Mouse (Mus musculus) spleen, adult 2 months (tissue): ENCODE results near the gene Fcer1g. TPM values are rescaled to one million over a fixed set of nuclear protein-coding genes. Genes with fewer than 3 reads are reported as not detected.

Experiments used
- DNase-seq, 2 experiments: peaks; one replicate each; pipeline versions ENCODE4 v3.0.0 to v3.0.0-alpha.2; 2012 to 2021; ENCODE audit warnings: low spot score in 2 of 2, low read depth in 1 of 2
- H3K27ac ChIP-seq: fragments of 200-500 bp; 2 replicates; pipeline ENCODE4 v1.5.1; 2012; ENCODE audit warnings: low read length, inconsistent platforms; ENCODE audit not compliant: insufficient read depth
- H3K27me3 ChIP-seq: fragments of 200-500 bp; 2 replicates; pipeline ENCODE4 v1.6.1; 2012; ENCODE audit warnings: mild to moderate bottlenecking, moderate library complexity, low read length, inconsistent platforms; ENCODE audit not compliant: control insufficient read depth, insufficient read depth
- H3K36me3 ChIP-seq: fragments of 200-500 bp; 2 replicates; pipeline ENCODE4 v1.6.1; 2012; ENCODE audit warnings: mild to moderate bottlenecking, low read length, inconsistent platforms; ENCODE audit not compliant: control insufficient read depth, insufficient read depth
- H3K4me1 ChIP-seq: fragments of 200-500 bp; 2 replicates; pipeline ENCODE4 v1.6.1; 2011; ENCODE audit warnings: inconsistent platforms; ENCODE audit not compliant: control insufficient read depth, insufficient read depth, insufficient read length
- H3K4me3 ChIP-seq: fragments of 200-500 bp; 2 replicates; pipeline ENCODE4 v1.5.1; 2011; ENCODE audit warnings: mild to moderate bottlenecking, inconsistent platforms; ENCODE audit not compliant: insufficient read depth, insufficient read length; ENCODE audit errors: extremely low read depth
- CTCF ChIP-seq: fragments of 200-500 bp; IDR thresholded peaks from 2 replicates; pipeline ENCODE4 v1.5.1; 2011; ENCODE audit warnings: mild to moderate bottlenecking, inconsistent platforms; ENCODE audit not compliant: insufficient read depth, insufficient read length, insufficient replicate concordance; ENCODE audit errors: extremely low read depth
- POLR2A ChIP-seq: fragments of 200-500 bp; IDR thresholded peaks from 2 replicates; pipeline ENCODE4 v1.6.1; 2011; ENCODE audit warnings: low read depth, low read length, inconsistent platforms
- WGBS: fragments of 180-500 bp; shearing (Covaris S2); methylation state at CpG from one replicate; pipeline ENCODE4 v1.1.7; 2018; 5-methylcytosine and 5-hydroxymethylcytosine counted together
- polyA plus RNA-seq: library from polyadenylated mRNA; depleted of rRNA; stranded (reverse); fragments of >200 nt; gene quantifications from 2 replicates; pipeline ENCODE4 v1.2.3, GENCODE M21; 2012; rRNA removed

Fcer1g gene
- polyA plus RNA-seq, 1 experiment = 307 TPM

DNA sequence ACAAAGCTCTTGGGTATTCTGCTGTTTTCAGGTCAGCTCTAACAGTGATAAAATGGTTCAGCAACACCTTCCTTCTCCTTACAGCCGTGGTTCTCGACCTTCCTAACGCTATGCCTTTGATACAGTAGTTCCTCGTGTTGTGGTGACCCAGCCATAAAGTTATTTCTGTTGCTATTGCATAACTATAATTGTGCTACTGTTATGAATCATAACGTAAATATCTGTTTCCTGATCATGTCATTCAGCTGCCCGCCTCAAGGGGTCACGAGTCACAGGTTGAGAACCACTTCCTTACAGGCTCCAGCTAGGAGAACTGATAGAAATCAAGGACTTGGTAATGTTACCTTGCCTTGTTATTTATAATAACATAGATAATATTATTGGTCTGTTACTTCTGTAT lies 49.9 kb downstream of the Fcer1g start:
- WGBS = 4% methylated on average over 7 of the region's 7 CpGs

GRCm38 (mm10) chr1:171183620-171184019 lies 50.5 kb downstream of the Fcer1g start:
- 12% methylated on average over 3 of the region's 3 CpGs for WGBS
- Histone ChIP-seq H3K27ac (no peak overlapping the region), H3K27me3 (no peaks in the 10 kb centered on the region), H3K36me3 (no peaks in the 10 kb centered on the region), H3K4me1 (peaks cover 6% of the 10 kb centered on the region), H3K4me3 (no peak overlapping the region)
- no peak for DNase-seq
- TF ChIP-seq CTCF = no peak
- no peak for TF ChIP-seq POLR2A

More for the DNA sequence above, 49.9 kb downstream of the Fcer1g start:
- DNase-seq = peak; percentile 43 to 50
- H3K4me1 ChIP-seq = peaks cover 6% of the 10 kb centered on the region
- no peaks in the 10 kb centered on the region for H3K36me3 ChIP-seq
- H3K27me3 ChIP-seq = no peaks in the 10 kb centered on the region
- H3K27ac ChIP-seq = no peak overlapping the region
- no peak overlapping the region for H3K4me3 ChIP-seq
- TF ChIP-seq POLR2A = no peak
- TF ChIP-seq CTCF = peak; percentile 8; the same call in 1 of the 2 replicates

DNA sequence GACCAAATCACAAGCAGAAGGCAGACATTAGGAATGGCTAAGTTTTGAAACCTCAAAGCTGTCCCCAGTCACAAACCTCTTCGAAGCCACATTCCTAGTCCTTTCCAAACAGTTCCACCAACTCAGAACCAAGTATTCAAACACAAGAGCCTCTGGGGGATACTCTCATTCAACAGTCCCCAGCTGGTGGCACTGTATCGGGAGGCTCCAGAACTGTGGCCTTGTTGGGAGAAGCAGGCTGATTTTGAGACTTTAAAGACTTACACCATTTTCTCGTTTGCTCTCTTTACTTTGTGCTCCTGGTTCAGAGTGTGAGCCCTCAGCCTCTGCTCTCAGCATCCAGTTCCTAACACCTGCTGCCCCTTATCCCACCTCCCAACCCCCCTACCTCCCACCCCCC lies 51.1 kb downstream of the Fcer1g start:
- no peak for TF ChIP-seq CTCF
- TF ChIP-seq POLR2A = no peak
- WGBS = 75% methylated on average over 3 of the region's 3 CpGs

More for the DNA sequence above, 51.1 kb downstream of the Fcer1g start:
- H3K27me3 ChIP-seq = no peaks in the 10 kb centered on the region
- peaks cover 6% of the 10 kb centered on the region for H3K4me1 ChIP-seq
- H3K27ac ChIP-seq = no peak overlapping the region
- H3K36me3 ChIP-seq = no peaks in the 10 kb centered on the region
- no peak overlapping the region for H3K4me3 ChIP-seq
- DNase-seq = no peak

Other genes with a start within 250 kb of the Fcer1g start
- 7.6 and 11.4 TPM in 2 replicates for gene Fcgr4, start 215.4 kb downstream of the Fcer1g start, polyA plus RNA-seq
- 20.6 and 24.5 TPM in 2 replicates for gene Fcgr3, start 169.4 kb downstream of the Fcer1g start, polyA plus RNA-seq
- 2.4 and 3.4 TPM in 2 replicates for gene Cfap126, start 120.4 kb downstream of the Fcer1g start, polyA plus RNA-seq
- 65.7 and 67.8 TPM in 2 replicates for gene Sdhc, start 83.8 kb downstream of the Fcer1g start, polyA plus RNA-seq
- 0.47 and 1.1 TPM in 2 replicates for gene Mpz, start 83.7 kb downstream of the Fcer1g start, polyA plus RNA-seq
- 3.8 and 4.4 TPM in 2 replicates for gene Pcp4l1, start 38.1 kb downstream of the Fcer1g start, polyA plus RNA-seq
- not detected in 2 replicates for gene Nr1i3, start 20.4 kb downstream of the Fcer1g start, polyA plus RNA-seq
- gene Tomm40l, start 11.9 kb downstream of the Fcer1g start, polyA plus RNA-seq = 17.5 and 20.3 TPM in 2 replicates
- gene Apoa2, start 9.3 kb downstream of the Fcer1g start, polyA plus RNA-seq = 1.2 and 1.8 TPM in 2 replicates
- gene Adamts4, start 16.1 kb upstream of the Fcer1g start, polyA plus RNA-seq = 0.63 and 0.64 TPM in 2 replicates
- 52.4 and 59.6 TPM in 2 replicates for gene Ndufs2, start 17.0 kb upstream of the Fcer1g start, polyA plus RNA-seq
- gene B4galt3, start 36.0 kb upstream of the Fcer1g start, polyA plus RNA-seq = 59.5 and 67.8 TPM in 2 replicates
- 64.6 and 66.0 TPM in 2 replicates for gene Ppox, start 46.8 kb upstream of the Fcer1g start, polyA plus RNA-seq
- 40.9 and 46.4 TPM in 2 replicates for gene Usp21, start 53.6 kb upstream of the Fcer1g start, polyA plus RNA-seq
- 9.8 and 11.1 TPM in 2 replicates for gene Ufc1, start 60.7 kb upstream of the Fcer1g start, polyA plus RNA-seq
- 25.7 and 29.3 TPM in 2 replicates for gene Dedd, start 94.8 kb upstream of the Fcer1g start, polyA plus RNA-seq
- gene Nit1, start 111.3 kb upstream of the Fcer1g start, polyA plus RNA-seq = 22.6 and 25.9 TPM in 2 replicates
- gene Pfdn2, start 111.3 kb upstream of the Fcer1g start, polyA plus RNA-seq = 8.5 TPM in 2 replicates
- gene Klhdc9, start 126.4 kb upstream of the Fcer1g start, polyA plus RNA-seq = 0.20 and 0.62 TPM in 2 replicates
- gene Nectin4, start 135.7 kb upstream of the Fcer1g start, polyA plus RNA-seq = 1.4 and 2.0 TPM in 2 replicates
- 79.5 and 88.3 TPM in 2 replicates for gene Arhgap30, start 154.6 kb upstream of the Fcer1g start, polyA plus RNA-seq
- 130 and 132 TPM in 2 replicates for gene Usf1, start 176.9 kb upstream of the Fcer1g start, polyA plus RNA-seq
- gene Tstd1, start 184.5 kb upstream of the Fcer1g start, polyA plus RNA-seq = 3.1 and 4.1 TPM in 2 replicates
- gene F11r, start 203.2 kb upstream of the Fcer1g start, polyA plus RNA-seq = 8.8 and 9.6 TPM in 2 replicates